Mouse (Mus musculus) brain, embryonic 14.5 days (tissue): Measurements from ENCODE around the gene Wdr5b. TPM values are rescaled to one million over a fixed set of nuclear protein-coding genes. Genes with fewer than 3 reads are reported as not detected.
A peak's percentile ranks its signal among the peaks of the same experiment; 100 is the strongest.

ENCODE experiments used
- DNase-seq: peaks from one replicate; pipeline ENCODE4 v3.0.0-alpha.2; 2011; ENCODE audit warnings: low read depth
- CTCF ChIP-seq: fragments of 200-500 bp; IDR thresholded peaks from 2 replicates; pipeline ENCODE4 v1.5.1; 2012; ENCODE audit warnings: inconsistent platforms, mild to moderate bottlenecking, moderate library complexity, borderline replicate concordance; ENCODE audit not compliant: insufficient read depth, insufficient read length; ENCODE audit errors: extremely low read depth
- POLR2A ChIP-seq: fragments of 200-500 bp; IDR thresholded peaks from 2 replicates; pipeline ENCODE4 v1.6.1; 2012; ENCODE audit warnings: mild to moderate bottlenecking, inconsistent platforms, borderline replicate concordance; ENCODE audit not compliant: poor library complexity, insufficient read depth, insufficient read length, severe bottlenecking; ENCODE audit errors: extremely low read depth
- polyA plus RNA-seq: library from polyadenylated mRNA; depleted of rRNA; stranded (reverse); fragments of >200 nt; gene quantifications from 2 replicates; pipeline ENCODE4 v1.2.3, GENCODE M21; 2012; rRNA removed

Gene Wdr5b
- polyA plus RNA-seq, 1 experiment, result 7.3 TPM

- no peak for DNase-seq
- no peak for TF ChIP-seq POLR2A
- no peak for TF ChIP-seq CTCF
Measured at GRCm38 (mm10) chr16:36072410-36073011, 31.5 kb downstream of the Wdr5b start.

GRCm38 (mm10) chr16:36074772-36075171 is 33.8 kb downstream of the Wdr5b start:
- no peak for TF ChIP-seq CTCF
- TF ChIP-seq POLR2A, result no peak
- DNase-seq, result no peak

- TF ChIP-seq POLR2A (no peak), CTCF (no peak)
- no peak for DNase-seq
Measured at GRCm38 (mm10) chr16:36079916-36080315, 38.9 kb downstream of the Wdr5b start.

GRCm38 (mm10) chr16:36087846-36088245 is 46.9 kb downstream of the Wdr5b start:
- TF ChIP-seq POLR2A (no peak), CTCF (no peak)
- no peak for DNase-seq

GRCm38 (mm10) chr16:36089065-36089464 is 48.1 kb downstream of the Wdr5b start:
- DNase-seq, result no peak
- TF ChIP-seq CTCF, result no peak
- no peak for TF ChIP-seq POLR2A

- TF ChIP-seq CTCF (no peak), POLR2A (no peak)
- DNase-seq, result peak; percentile 24
Measured at GRCm38 (mm10) chr16:36089850-36090616, 49.0 kb downstream of the Wdr5b start.

- DNase-seq, result no peak
- TF ChIP-seq CTCF (no peak), POLR2A (no peak)
Measured at GRCm38 (mm10) chr16:36090785-36091509, 50.0 kb downstream of the Wdr5b start.

Other genes starting within 250 kb of the Wdr5b start
- gene Parp14, start 169.6 kb upstream of the Wdr5b start, polyA plus RNA-seq, result 0.26 and 0.38 TPM in 2 replicates
- gene Parp9, start 102.7 kb upstream of the Wdr5b start, polyA plus RNA-seq, result 1.4 TPM in 2 replicates
- gene Dtx3l, start 102.0 kb upstream of the Wdr5b start, polyA plus RNA-seq, result 0.92 and 1.3 TPM in 2 replicates
- gene Kpna1, start 62.4 kb upstream of the Wdr5b start, polyA plus RNA-seq, result 31.6 and 45.6 TPM in 2 replicates
- 80.0 and 84.3 TPM in 2 replicates for gene Fam162a, start 30.4 kb downstream of the Wdr5b start, polyA plus RNA-seq
- 21.5 and 27.8 TPM in 2 replicates for gene Ccdc58, start 30.5 kb downstream of the Wdr5b start, polyA plus RNA-seq
- gene Csta1, start 90.1 kb downstream of the Wdr5b start, polyA plus RNA-seq, result 0.03 TPM in 1 of 2 replicates, not detected in the other
- gene Stfa2l1, start 115.6 kb downstream of the Wdr5b start, polyA plus RNA-seq, result 0.92 and 1.1 TPM in 2 replicates
- 0.72 and 1.1 TPM in 2 replicates for gene Gm5483, start 143.0 kb downstream of the Wdr5b start, polyA plus RNA-seq
- not detected in 2 replicates for gene Gm5416, start 169.2 kb downstream of the Wdr5b start, polyA plus RNA-seq
- gene 2010005H15Rik, start 180.3 kb downstream of the Wdr5b start, polyA plus RNA-seq, result not detected in 2 replicates
- gene Stfa1, start 235.8 kb downstream of the Wdr5b start, polyA plus RNA-seq, result 0.79 and 1.7 TPM in 2 replicates